Mouse (Mus musculus): ENCODE measurements around the gene Ralb.

GRCm38 (mm10) chr1:119518786-119519185 is 14.2 kb upstream of the Ralb start:
- TF ChIP-seq CTCF (IDR thresholded peaks at IDR 0.05; ENCODE audit: borderline replicate concordance, extremely low read depth, insufficient read depth, insufficient read length) (no peak), POLR2A (IDR thresholded peaks at IDR 0.05; ENCODE audit: borderline replicate concordance, extremely low read depth, insufficient read depth, insufficient read length, poor library complexity, severe bottlenecking) (no peak)
